Mouse (Mus musculus) embryo, embryonic 9.5 days (tissue): Measurements from ENCODE around the gene Hspa1a.

ENCODE experiments used
- DNase-seq: peaks from one replicate; pipeline ENCODE4 v3.0.0-alpha.2; 2017; ENCODE audit errors: extremely low spot score

The Hspa1a gene

DNA sequence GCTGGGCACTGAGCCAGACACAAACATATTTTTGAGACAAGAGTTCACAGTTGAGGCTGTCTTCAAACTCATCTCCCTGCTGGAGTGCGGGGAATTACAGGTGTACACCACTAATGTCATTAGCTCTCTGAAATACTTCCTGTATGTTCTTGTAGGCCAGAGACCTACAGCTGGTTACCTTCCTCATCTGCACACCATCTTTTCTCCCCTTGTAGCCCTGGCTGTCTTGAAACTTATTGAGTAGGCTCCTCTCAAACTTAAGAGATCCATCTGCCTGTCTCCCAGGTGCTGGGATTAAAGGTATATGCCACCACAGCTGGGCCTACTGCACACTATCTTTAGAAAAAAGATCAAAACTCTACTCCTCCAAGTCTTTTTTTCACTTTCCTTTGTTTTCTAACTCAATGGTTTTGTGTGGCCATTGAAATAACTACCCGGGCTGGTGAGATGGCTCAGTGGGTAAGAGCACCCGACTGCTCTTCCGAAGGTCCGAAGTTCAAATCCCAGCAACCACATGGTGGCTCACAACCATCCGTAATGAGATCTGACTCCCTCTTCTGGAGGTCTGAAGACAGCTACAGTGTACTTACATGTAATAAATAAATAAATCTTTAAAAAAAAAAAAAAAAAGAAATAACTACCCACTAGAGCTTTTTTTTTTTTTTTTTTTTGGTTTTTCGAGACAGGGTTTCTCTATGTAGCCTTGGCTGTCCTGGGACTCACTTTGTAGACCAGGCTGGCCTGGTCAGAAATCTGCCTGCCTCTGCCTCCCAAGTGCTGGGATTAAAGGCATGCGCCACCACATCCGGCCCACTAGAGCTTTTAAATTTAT, 23.0 kb downstream of the Hspa1a start:
- peak; percentile 50 for DNase-seq

DNA sequence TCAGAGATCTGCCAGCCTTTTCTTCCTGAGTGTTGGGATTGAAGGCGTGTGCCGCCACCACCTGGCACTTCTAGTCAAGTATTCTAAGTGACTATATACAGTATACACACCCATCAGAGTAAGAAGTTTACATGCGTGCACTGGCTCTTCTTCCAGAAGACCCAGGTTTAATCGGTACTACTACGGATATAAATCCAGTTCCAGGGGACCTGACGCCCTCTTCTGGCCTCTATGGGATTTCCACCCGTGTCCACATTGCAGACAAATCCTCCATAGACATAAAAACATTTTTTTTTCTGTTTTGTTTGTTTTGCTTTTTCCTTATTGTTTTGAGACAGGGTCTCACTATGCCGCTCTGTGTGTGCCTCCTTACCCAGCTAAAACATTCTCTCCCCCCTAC, 24.4 kb downstream of the Hspa1a start:
- peak; percentile 20 for DNase-seq

DNA sequence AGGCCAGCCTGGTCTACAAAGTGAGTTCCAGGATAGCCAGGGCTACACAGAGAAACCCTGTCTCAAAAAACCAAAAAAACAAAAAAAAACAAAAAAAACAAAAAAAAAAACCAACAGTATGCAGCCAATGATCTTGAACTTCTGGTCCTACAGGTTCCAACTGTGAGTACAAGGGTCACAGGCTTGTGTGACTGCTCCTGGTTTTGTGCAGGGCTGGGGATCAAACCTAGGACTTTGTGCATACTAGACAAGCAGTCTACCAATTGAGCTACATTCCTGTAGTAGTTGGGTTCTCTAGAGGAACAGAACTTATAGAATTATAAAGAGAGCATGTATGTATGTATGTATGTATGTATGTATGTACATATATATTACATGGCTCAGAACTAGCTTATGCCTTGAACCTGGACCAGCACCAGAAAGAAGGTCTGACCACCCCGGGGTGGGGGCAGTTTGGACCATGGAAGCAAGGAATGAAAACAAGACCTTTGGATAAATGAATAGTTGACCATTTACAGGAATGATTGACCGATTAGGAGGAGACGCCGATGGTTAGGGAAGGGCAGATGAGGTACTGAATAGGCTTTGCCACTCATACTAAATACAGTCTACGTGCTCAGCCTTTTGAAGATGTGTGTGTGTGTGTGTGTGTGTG, 25.3 kb downstream of the Hspa1a start:
- no peak for DNase-seq

GRCm38 (mm10) chr17:34944362-34944761, 27.6 kb downstream of the Hspa1a start:
- no peak for DNase-seq

- no peak for DNase-seq
Observed at GRCm38 (mm10) chr17:34943128-34943815, 28.7 kb downstream of the Hspa1a start.

- DNase-seq: peak; percentile 73
Observed at GRCm38 (mm10) chr17:34941344-34942041, 30.5 kb downstream of the Hspa1a start.

GRCm38 (mm10) chr17:34937960-34938505, 33.9 kb downstream of the Hspa1a start:
- no peak for DNase-seq

DNA sequence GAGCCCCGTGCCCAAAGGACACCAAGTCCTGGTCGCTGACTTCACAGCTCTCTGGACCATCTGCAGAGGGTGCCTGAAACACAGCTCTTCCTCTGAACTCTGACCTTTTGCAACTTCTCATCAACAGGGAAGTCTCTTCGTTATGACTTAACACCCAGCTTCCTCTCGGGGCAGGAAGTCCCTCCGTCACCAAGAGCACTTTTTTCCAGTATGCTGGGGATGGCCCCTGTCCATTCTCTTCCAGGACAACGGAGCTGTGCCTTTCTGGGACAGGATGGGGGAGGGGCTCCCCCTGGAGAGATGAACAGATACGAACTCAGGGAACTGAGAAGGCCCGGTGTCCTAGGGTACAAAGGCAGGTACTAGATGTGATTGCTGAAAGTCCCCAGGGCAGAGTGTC, 37.1 kb downstream of the Hspa1a start:
- no peak for DNase-seq

- DNase-seq: no peak
Observed at GRCm38 (mm10) chr17:34934031-34934430, 37.9 kb downstream of the Hspa1a start.

DNA sequence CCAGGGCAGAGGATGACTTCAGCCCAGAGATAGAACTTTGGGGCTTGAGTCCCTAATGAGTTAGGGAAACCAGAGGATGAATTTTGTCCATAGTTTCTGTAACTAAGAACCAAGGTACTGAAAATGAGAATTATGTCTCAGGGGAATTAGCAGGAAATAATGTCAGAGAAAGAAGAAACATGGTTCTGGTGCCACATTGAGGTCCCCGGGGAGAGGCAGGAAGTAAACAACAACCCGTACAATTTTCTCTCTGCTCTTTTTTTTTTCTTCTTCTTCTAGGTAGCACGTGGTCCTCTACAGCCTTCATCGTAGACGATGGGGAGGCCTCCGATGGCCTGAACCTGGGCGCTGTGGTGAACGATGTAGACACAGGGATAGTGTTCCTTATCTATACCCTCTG, 39.7 kb downstream of the Hspa1a start:
- no peak for DNase-seq

DNA sequence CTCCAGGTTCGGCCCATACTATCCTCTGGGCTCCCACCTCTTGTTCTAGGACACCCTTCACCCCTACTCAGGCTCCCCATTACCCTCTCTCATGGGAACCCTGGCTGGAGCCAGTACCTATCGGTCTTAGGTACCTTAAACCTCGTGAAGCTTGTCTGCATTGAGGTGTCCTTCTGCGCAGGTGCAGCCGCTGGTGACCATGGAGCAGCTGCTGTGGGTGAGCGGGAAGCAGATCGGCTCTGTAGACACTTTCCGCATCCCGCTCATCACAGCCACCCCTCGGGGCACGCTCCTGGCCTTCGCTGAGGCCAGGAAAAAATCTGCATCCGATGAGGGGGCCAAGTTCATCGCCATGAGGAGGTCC, 40.2 kb downstream of the Hspa1a start:
- no peak for DNase-seq

DNA sequence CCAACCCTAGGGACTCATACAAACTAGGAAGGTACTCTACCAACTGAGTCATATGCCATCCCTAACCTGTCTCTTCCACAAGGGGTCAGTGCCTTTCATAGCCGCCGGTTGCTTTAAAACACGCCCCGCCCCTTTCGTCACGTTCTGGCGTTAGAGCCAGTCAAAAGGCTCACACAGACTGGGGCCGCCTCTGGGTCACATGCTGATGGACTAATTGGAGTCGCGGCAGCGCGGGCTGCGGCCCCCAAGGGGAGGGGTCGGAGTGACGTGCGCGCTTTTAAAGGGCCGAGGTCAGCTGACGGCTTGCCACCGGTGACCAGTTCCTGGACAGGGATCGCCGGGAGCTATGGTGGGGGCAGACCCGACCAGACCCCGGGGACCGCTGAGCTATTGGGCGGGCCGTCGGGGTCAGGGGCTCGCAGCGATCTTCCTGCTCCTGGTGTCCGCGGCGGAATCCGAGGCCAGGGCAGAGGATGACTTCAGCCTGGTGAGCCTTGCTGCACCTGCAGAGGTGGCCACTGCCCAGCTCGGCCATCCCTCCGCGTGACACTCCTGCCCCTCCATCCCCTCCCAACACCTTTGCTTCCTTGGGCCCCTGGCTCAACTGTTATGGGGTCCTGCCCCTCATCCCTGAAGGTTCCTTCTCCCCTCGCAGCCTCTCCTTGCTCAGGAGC, 40.8 kb downstream of the Hspa1a start, which contains the start of gene Neu1:
Gene Neu1, plus strand, starts transcription at position 193 of the 674 bp plus-strand sequence.
- peak; percentile 96 for DNase-seq

- no peak for DNase-seq
Observed at GRCm38 (mm10) chr17:34928841-34929240, 43.1 kb downstream of the Hspa1a start.

DNA sequence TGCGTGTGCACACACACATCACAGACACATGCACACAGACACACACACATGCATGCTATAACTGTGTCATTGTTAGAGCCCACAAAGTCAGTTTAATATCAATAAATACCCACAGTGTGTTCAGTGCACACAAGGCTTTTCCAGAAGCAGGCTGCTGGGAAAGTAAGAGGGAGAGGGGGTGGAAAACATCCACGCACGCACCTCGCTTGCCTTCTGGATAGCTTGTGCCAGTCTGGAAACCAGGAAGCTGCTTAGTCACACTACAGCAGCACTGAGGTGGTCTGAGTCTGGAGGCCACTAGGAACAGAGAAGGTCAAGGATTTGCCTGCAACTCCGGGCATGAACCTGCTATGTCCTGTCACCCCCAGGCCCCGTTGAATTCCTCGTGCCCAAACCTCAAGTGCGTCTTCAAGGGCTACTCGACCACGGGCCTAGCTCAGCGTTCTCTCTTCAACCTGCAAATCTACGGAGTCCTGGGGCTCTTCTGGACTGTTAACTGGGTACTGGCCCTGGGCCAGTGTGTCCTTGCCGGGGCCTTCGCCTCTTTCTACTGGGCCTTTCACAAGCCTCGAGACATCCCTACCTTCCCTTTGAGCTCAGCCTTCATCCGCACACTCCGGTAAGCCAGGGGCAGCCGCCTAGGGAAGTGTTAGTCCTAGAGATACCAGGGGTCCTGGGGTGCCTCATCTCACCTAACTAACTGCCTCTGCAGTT, 44.5 kb downstream of the Hspa1a start:
- no peak for DNase-seq

DNA sequence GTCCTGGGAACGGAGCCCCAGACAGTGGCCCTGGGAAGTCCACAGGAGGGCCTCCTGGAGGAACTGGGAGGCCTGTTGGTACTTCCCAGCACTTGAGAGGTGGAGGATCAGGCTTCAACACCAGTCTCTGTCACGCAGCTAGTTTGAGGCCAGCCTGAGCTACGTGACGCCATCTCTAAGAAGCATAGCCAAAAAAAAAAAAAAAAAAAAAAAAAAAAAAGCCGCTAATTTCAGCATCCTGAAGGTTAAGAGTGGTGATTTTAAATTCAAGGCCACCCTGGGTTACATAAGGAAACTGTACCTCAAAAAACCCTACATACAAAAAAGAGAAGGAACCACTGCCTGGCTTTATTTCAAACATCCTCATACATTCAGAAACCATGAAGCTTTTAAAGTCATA, 47.7 kb downstream of the Hspa1a start:
- DNase-seq: no peak

GRCm38 (mm10) chr17:34922939-34923338, 49.0 kb downstream of the Hspa1a start:
- no peak for DNase-seq
